Mouse (Mus musculus) E14TG2a.4 (cell line): ENCODE measurements at regions not wholly inside any gene's neighbourhood (a gene's known extent, or its start where the extent isn't known, plus 50 kb on each side); places are given as distances from the start of the nearest gene placed in this dataset.
A peak's percentile ranks its signal among the peaks of the same experiment; 100 is the strongest.

Experiments
- H3K27me3 ChIP-seq: 2 replicates; pipeline ENCODE4 v1.6.1; 2014; ENCODE audit warnings: low read length, control low read depth; ENCODE audit not compliant: insufficient read depth
- H3K36me3 ChIP-seq: 2 replicates; pipeline ENCODE4 v1.6.1; 2014; ENCODE audit warnings: low read length, control low read depth; ENCODE audit not compliant: insufficient read depth
- H3K4me1 ChIP-seq: replicated peaks from 2 replicates; pipeline ENCODE4 v1.6.1; 2014; ENCODE audit warnings: low read depth, low read length, control low read depth
- H3K4me3 ChIP-seq: replicated peaks from 2 replicates; pipeline ENCODE4 v1.5.1; 2014; ENCODE audit warnings: mild to moderate bottlenecking, low read length
- H3K9me3 ChIP-seq: 2 replicates; pipeline ENCODE4 v1.6.1; 2014; ENCODE audit warnings: low read length, control low read depth
- CTCF ChIP-seq: conservative IDR thresholded peaks from 2 replicates; pipeline ENCODE4 v1.5.1; 2014; ENCODE audit warnings: low read length
- NANOG ChIP-seq: IDR thresholded peaks from 2 replicates; pipeline ENCODE4 v1.6.1; 2014; ENCODE audit warnings: borderline replicate concordance, low read length, mixed read lengths
- POU5F1 ChIP-seq: IDR thresholded peaks from 2 replicates; pipeline ENCODE4 v1.6.1; 2014; ENCODE audit warnings: low read length, borderline replicate concordance

DNA sequence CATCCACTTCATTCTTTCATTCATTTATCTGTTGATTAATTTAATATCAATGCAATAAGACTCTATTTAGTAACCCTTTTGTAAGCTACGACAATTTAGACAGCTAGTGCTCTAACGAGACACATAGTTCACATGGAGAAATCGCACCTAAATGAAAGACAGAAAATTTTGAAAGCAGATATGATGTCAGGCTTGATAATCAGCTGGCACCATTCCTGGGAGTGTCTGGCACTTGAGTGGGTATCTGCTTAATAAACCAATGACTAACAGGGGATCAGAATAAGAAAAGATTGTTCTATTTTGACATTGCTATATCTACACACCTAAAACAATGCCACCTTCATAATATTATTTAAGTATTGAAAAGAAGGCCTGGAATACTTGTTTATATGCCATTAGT lies 467.4 kb upstream of the Etaa1 start:
- H3K4me3 ChIP-seq = no peak overlapping the region
- H3K9me3 ChIP-seq = 0 out of 2 replicates have a peak, but pooled peaks cover 4% of the 10 kb centered on the region
- no peak for TF ChIP-seq CTCF
- TF ChIP-seq POU5F1 = no peak
- no peak for TF ChIP-seq NANOG
- H3K36me3 ChIP-seq = no peaks in the 10 kb centered on the region
- no peaks in the 10 kb centered on the region for H3K27me3 ChIP-seq
- no peaks in the 10 kb centered on the region for H3K4me1 ChIP-seq

DNA sequence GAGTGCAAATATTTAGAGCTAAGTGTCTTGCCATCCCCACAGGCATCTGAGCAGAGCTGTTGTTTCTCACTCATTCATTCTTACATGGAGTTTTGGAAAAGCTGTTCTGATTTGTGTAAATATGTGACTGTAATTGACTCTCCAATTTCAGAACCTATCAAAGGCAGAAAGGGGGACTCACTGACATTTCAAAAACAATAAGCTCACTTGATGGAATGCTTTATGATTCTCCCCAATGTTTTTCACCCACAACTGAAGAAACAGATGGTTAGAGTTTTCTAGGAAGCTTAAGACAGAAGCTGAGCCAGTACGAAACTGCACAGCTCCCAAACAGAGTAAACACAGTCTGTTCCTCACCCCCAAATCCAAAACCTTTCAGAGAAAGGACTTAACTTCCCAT lies 460.1 kb upstream of the Etaa1 start:
- no peaks in the 10 kb centered on the region for H3K36me3 ChIP-seq
- H3K4me1 ChIP-seq = no peaks in the 10 kb centered on the region
- H3K4me3 ChIP-seq = no peak overlapping the region
- H3K9me3 ChIP-seq = no peaks in the 10 kb centered on the region
- TF ChIP-seq CTCF (no peak), NANOG (no peak), POU5F1 (no peak)
- H3K27me3 ChIP-seq = no peaks in the 10 kb centered on the region

DNA sequence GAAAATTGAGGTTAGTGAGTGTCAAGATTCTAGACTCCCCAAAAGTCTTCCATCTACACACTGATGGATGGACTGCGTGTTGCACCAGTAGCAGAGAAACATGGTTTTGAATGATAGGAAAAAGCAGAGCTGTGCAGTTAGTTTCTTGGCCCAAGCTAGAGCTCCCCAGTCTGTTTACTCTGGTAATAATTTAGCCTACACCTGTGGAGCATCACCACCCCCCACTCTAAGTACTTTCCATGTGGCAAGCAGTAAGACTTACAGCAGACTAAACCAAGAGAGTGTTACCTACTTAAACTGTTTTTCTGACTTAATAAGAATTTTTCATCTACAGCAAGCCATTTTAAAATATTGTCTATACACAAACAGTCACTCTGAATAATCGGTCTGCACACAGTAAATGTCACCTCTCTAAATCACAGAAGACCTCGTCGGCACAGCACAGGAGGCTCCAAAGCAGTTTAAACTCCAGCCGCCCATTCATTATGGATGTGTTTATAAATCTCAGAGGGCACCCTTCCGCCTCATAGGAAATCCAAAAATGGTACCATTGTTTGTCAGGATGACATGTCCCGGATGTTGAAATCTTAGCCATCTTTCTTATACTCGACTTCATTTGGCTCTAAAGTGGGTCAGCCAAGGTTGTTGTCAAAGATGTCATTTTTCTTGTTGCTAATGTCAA lies 454.5 kb upstream of the Etaa1 start:
- Histone ChIP-seq H3K4me3 (no peak overlapping the region), H3K36me3 (no peaks in the 10 kb centered on the region), H3K9me3 (no peaks in the 10 kb centered on the region), H3K4me1 (no peaks in the 10 kb centered on the region), H3K27me3 (no peaks in the 10 kb centered on the region)
- TF ChIP-seq POU5F1 (no peak), CTCF (no peak), NANOG (no peak)

DNA sequence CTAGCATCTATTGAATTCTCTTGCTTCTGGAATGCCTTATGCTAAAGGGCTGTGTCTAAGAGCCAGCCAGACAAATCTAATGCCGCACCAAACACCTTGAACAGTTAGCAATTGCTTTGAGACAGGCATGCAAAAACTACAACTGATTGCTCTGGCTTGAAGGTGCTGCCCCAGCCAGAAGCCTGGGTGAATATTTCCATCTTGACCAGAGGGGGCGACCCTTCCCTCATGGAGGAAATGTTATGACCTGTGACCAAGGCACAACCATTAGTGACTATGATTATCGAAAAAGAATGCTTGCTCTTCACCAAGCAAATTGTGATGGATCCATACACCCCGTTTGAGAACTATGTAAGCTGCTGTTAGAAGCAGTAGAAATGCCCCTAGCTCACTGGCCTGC lies 445.9 kb upstream of the Etaa1 start:
- TF ChIP-seq CTCF (peak; percentile 52), POU5F1 (no peak), NANOG (no peak)
- Histone ChIP-seq H3K9me3 (no peaks in the 10 kb centered on the region), H3K4me1 (no peaks in the 10 kb centered on the region), H3K27me3 (no peaks in the 10 kb centered on the region), H3K4me3 (no peak overlapping the region), H3K36me3 (no peaks in the 10 kb centered on the region)

DNA sequence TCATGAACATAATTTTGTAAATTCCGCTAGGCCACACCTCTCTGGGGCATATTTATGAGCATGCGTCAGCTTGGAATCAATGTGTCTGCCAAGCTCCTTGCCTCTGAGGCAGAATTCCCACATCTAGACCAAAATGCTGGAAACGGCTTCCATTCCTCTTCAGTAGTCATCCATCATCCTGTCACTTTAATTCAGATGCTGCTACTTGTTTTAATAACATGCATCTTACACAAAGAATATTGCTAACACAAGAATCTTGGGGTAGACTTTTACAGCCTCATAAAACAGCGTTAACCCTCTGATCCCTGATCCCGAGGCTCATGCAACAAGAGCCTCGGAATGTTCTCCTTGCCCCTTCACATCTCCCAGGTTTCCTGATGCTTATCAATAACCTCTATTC lies 442.7 kb upstream of the Etaa1 start:
- no peaks in the 10 kb centered on the region for H3K9me3 ChIP-seq
- no peaks in the 10 kb centered on the region for H3K27me3 ChIP-seq
- TF ChIP-seq CTCF (no peak), POU5F1 (no peak), NANOG (no peak)
- no peak overlapping the region for H3K4me3 ChIP-seq
- H3K36me3 ChIP-seq = no peaks in the 10 kb centered on the region
- no peaks in the 10 kb centered on the region for H3K4me1 ChIP-seq

DNA sequence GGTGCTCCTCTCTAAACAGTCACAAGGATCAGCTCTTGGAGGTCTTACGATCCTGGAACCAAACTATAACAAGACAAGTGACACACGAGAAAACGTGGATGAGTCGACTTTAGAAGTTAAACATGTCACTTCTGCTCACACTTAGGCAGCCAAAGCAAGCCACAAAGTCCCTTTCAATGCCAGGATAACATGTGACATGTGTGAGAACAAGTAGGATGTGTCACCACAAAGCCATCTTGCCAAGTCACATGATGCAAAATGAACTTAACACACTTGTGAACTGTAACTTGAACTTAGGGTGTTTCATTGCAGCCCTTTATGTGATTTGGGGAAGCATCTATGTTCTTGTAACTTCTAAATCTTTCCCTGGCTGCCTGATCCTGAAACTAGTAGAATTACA lies 442.0 kb upstream of the Etaa1 start:
- no peak for TF ChIP-seq POU5F1
- H3K27me3 ChIP-seq = no peaks in the 10 kb centered on the region
- H3K9me3 ChIP-seq = no peaks in the 10 kb centered on the region
- no peaks in the 10 kb centered on the region for H3K4me1 ChIP-seq
- H3K4me3 ChIP-seq = no peak overlapping the region
- no peaks in the 10 kb centered on the region for H3K36me3 ChIP-seq

DNA sequence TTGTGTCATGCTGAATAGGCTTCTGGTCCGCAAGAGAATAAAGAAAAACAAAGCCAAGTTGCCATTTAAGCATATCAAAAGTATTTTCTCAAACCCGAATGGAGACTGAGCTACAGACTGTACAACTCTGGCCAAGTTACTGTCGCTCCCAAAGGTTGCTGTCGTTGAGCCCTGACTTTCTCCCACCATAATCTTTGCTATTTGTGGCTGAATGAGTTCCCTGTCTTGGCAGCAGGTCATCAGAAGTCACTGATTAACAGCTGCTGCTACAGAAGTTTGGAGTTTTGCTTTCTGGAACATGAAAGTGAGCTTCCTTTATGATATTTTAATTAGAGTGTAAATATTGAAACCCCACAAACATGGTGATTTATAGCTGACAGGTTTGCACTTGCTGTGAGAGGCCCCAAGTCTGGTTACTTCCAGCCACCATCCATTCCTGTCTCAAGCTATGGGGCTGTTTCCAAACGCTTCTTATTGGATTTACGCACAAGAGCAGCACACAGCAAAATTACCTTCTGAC lies 419.2 kb upstream of the Etaa1 start:
- Histone ChIP-seq H3K4me3 (no peak overlapping the region), H3K9me3 (no peaks in the 10 kb centered on the region), H3K4me1 (peaks cover 17% of the 10 kb centered on the region), H3K27me3 (peaks cover 8% of the 10 kb centered on the region; the same call in 1 of the 2 replicates), H3K36me3 (no peaks in the 10 kb centered on the region)
- no peak for TF ChIP-seq POU5F1
- no peak for TF ChIP-seq NANOG
- no peak for TF ChIP-seq CTCF

DNA sequence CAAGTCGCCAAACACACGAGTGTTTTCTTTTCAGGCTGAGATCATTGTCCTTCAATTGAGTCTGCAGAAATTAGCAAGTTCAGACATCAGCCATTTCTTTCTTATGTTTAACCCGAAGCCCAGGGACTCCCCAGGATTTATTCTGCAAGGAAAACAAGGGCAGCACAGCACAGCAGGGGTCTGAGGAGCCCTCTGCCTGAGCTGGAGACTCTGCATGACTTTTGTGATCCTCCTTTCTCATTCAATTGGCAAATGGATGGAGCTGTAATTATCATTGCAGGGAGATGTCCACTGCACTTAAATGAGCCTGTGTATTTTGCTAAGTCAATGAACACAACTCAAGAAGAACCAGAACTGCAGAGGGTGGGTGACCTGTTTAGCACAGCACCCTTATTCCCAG lies 417.6 kb upstream of the Etaa1 start:
- TF ChIP-seq CTCF = no peak
- TF ChIP-seq POU5F1 = no peak
- TF ChIP-seq NANOG = peak; percentile 84
- no peak overlapping the region for H3K4me3 ChIP-seq
- H3K4me1 ChIP-seq = peaks cover 17% of the 10 kb centered on the region
- peaks cover 8% of the 10 kb centered on the region; the same call in 1 of the 2 replicates for H3K27me3 ChIP-seq
- no peaks in the 10 kb centered on the region for H3K36me3 ChIP-seq
- peaks cover 1% of the 10 kb centered on the region; the same call in 1 of the 2 replicates for H3K9me3 ChIP-seq

DNA sequence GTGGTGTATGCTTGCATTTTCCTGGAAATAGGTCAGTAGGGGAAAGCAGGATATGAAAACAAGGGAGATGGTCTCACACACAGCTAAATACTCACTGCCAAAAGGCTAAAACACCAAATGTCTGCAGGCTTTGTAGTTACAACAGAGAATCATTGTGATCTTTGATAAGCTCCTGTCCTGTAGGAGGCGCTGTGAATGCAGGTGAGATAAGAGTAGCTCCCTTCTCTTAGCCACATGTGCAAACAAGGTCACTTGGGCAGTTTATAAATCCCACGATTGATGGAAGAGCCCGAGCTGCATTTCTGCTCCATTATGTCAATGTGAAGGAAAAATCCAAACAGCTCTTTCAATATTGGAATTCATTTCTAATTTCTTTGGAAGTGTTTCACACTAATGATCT lies 417.2 kb upstream of the Etaa1 start:
- Histone ChIP-seq H3K36me3 (no peaks in the 10 kb centered on the region), H3K9me3 (peaks cover 6% of the 10 kb centered on the region), H3K27me3 (peaks cover 8% of the 10 kb centered on the region; the same call in 1 of the 2 replicates), H3K4me1 (peaks cover 17% of the 10 kb centered on the region), H3K4me3 (no peak overlapping the region)
- TF ChIP-seq CTCF (peak; percentile 38), NANOG (no peak), POU5F1 (no peak)
